Mouse (Mus musculus) hindbrain, embryonic 11.5 days (tissue): ENCODE measurements at regions not wholly inside any gene's neighbourhood (a gene's known extent, or its start where the extent isn't known, plus 50 kb on each side); places are given as distances from the start of the nearest gene placed in this dataset.
"Not testable (repeated sequence)": the region's sequence is repeated elsewhere in the genome, so short reads cannot be mapped to it uniquely, and the experiment has no call there.

Experiments
- ATAC-seq: fragments of 200-750 bp; cut with Nextera tagmentation; 2 replicates; pipeline ENCODE4 v1.8.0; 2017; ENCODE audit warnings: mild to moderate bottlenecking, moderate TSS enrichment, moderate library complexity; ENCODE audit not compliant: low FRiP score
- DNase-seq: peaks from one replicate; pipeline ENCODE4 v3.0.0-alpha.2; 2015; ENCODE audit warnings: low spot score
- H3K27ac ChIP-seq: fragments of 300-500 bp; sonication (generic); 2 replicates; pipeline ENCODE4 v1.5.1; 2014; ENCODE audit warnings: mild to moderate bottlenecking, low read depth, low read length
- H3K27me3 ChIP-seq: fragments of 300-500 bp; sonication (generic); 2 replicates; pipeline ENCODE4 v1.6.1; 2014; ENCODE audit warnings: mild to moderate bottlenecking, low read length, moderate library complexity, mixed read lengths; ENCODE audit not compliant: control insufficient read depth, insufficient read depth
- H3K36me3 ChIP-seq: fragments of 300-500 bp; sonication (generic); 2 replicates; pipeline ENCODE4 v1.6.1; 2014; ENCODE audit warnings: mild to moderate bottlenecking, low read length, moderate library complexity, mixed read lengths; ENCODE audit not compliant: control insufficient read depth, insufficient read depth
- H3K4me1 ChIP-seq: fragments of 300-500 bp; sonication (generic); replicated peaks from 2 replicates; pipeline ENCODE4 v1.6.1; 2014; ENCODE audit warnings: low read length, mixed read lengths; ENCODE audit not compliant: control insufficient read depth, insufficient read depth
- H3K4me2 ChIP-seq: fragments of 300-500 bp; sonication (generic); replicated peaks from 2 replicates; pipeline ENCODE4 v1.6.1; 2014; ENCODE audit warnings: mild to moderate bottlenecking, low read depth, low read length
- H3K4me3 ChIP-seq: fragments of 300-500 bp; sonication (generic); 2 replicates; pipeline ENCODE4 v1.5.1; 2014; ENCODE audit warnings: low read depth, low read length
- H3K9ac ChIP-seq: fragments of 300-500 bp; sonication (generic); 2 replicates; pipeline ENCODE4 v1.6.1; 2014; ENCODE audit warnings: low read depth, low read length
- H3K9me3 ChIP-seq: fragments of 300-500 bp; sonication (generic); 2 replicates; pipeline ENCODE4 v1.6.1; 2016; ENCODE audit warnings: low read length; ENCODE audit not compliant: control insufficient read depth
- WGBS: fragments of 180-500 bp; shearing (Covaris S2); extraction: QIAGEN DNeasy Blood & Tissue Kit; methylation state at CpG from one replicate; pipeline ENCODE4 v1.1.7; 2014; 5-methylcytosine and 5-hydroxymethylcytosine counted together

GRCm38 (mm10) chr8:5523281-5523680, 418.1 kb upstream of the Slc10a2 start:
- ATAC-seq (no peak), DNase-seq (no peak)
- H3K4me1 ChIP-seq: no peaks in the 10 kb centered on the region
- H3K4me3 ChIP-seq: no peak overlapping the region
- H3K4me2 ChIP-seq: no peak overlapping the region
- WGBS: 82% methylated on average over 4 of the region's 4 CpGs
- no peak overlapping the region for H3K27ac ChIP-seq
- H3K9me3 ChIP-seq: no peaks in the 10 kb centered on the region
- no peaks in the 10 kb centered on the region for H3K36me3 ChIP-seq
- no peak overlapping the region for H3K9ac ChIP-seq
- H3K27me3 ChIP-seq: no peaks in the 10 kb centered on the region

GRCm38 (mm10) chr8:5495861-5496260, 390.7 kb upstream of the Slc10a2 start:
- H3K4me3 ChIP-seq: no peak overlapping the region
- no peaks in the 10 kb centered on the region for H3K9me3 ChIP-seq
- ATAC-seq (no peak), DNase-seq (no peak)
- no peaks in the 10 kb centered on the region for H3K27me3 ChIP-seq
- H3K36me3 ChIP-seq: no peaks in the 10 kb centered on the region
- H3K4me2 ChIP-seq: no peak overlapping the region
- H3K4me1 ChIP-seq: no peaks in the 10 kb centered on the region
- H3K9ac ChIP-seq: no peak overlapping the region
- WGBS: 88% methylated on average over 2 of the region's 2 CpGs
- H3K27ac ChIP-seq: no peak overlapping the region

GRCm38 (mm10) chr8:5490491-5490890, 385.3 kb upstream of the Slc10a2 start:
- ATAC-seq (no peak), DNase-seq (no peak)
- no peak overlapping the region for H3K9ac ChIP-seq
- H3K27me3 ChIP-seq: no peaks in the 10 kb centered on the region
- no peak overlapping the region for H3K4me2 ChIP-seq
- 82% methylated on average over 3 of the region's 3 CpGs for WGBS
- H3K9me3 ChIP-seq: no peaks in the 10 kb centered on the region
- H3K27ac ChIP-seq: no peak overlapping the region
- no peaks in the 10 kb centered on the region for H3K4me1 ChIP-seq
- H3K36me3 ChIP-seq: no peaks in the 10 kb centered on the region
- no peak overlapping the region for H3K4me3 ChIP-seq

DNA sequence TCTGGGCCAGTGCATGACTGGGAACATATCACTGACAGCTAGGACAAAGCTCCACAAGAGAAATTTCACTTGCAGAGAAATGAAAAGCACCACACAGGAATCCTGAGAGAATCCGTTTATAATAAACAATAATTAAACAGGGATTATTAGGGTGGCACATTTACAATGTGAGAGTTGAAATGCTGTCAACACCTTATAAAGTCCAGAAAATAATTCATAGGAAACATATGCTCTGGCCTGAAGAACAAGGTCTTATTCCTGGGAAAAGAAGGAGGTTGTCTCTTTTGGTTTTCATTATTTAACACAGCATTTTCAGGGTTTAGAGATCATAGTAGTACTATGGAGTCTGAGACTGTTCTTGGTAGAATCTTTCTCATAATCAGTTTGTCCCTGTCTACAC, 377.8 kb upstream of the Slc10a2 start:
- WGBS: 84% methylated on average over 1 of the region's 1 CpGs
- no peak for ATAC-seq
- no peak overlapping the region for H3K9ac ChIP-seq

DNA sequence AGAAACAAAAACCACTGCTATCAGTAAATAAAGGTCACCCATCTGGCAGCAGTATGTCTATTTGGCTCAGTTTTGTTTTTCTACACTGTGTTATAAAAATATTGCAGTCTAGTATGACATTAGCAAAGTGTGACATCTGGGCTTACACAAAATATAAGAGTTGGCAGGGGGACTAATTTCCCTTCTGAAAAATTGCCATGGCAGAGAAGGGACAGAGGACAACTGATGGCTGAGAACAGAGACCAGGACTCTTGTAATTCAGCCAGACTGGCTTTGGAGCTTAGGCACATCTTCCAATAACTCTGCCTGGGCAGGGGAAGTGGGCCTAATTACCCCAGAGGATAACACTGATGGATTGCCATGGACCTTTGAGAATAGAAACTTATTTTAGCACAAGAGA, 367.8 kb upstream of the Slc10a2 start:
- no peak for DNase-seq
- no peak overlapping the region for H3K4me3 ChIP-seq
- H3K9ac ChIP-seq: no peak overlapping the region
- ATAC-seq: no peak
- H3K27me3 ChIP-seq: no peaks in the 10 kb centered on the region
- H3K4me2 ChIP-seq: no peak overlapping the region
- no peak overlapping the region for H3K27ac ChIP-seq
- no peaks in the 10 kb centered on the region for H3K4me1 ChIP-seq
- no peaks in the 10 kb centered on the region for H3K36me3 ChIP-seq
- no peaks in the 10 kb centered on the region for H3K9me3 ChIP-seq

More for the DNA sequence above, 377.8 kb upstream of the Slc10a2 start:
- Histone ChIP-seq H3K27me3 (no peaks in the 10 kb centered on the region), H3K4me3 (no peak overlapping the region), H3K27ac (no peak overlapping the region), H3K4me2 (no peak overlapping the region), H3K9me3 (no peaks in the 10 kb centered on the region), H3K36me3 (no peaks in the 10 kb centered on the region), H3K4me1 (no peaks in the 10 kb centered on the region)
- DNase-seq: no peak

DNA sequence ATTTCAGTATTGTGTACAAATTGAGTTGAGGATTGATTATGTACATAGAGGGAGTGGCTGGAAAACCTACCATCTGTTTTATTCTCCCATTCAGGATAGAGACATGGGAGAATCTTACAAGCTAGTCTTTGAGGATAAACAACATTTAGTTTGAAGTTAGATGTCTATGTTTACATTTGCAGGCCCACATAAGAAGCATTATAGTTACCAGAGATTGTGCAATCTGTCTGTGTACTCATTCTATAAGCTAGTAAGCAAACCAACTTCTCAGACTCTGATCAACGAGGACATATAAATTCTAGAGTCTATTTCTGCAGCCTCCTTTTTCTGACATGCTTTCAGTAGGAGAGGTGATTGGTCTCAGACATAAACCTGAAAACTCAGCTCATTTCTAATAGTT, 367.4 kb upstream of the Slc10a2 start:
- no peak overlapping the region for H3K4me2 ChIP-seq
- no peak for ATAC-seq
- no peak overlapping the region for H3K27ac ChIP-seq
- H3K36me3 ChIP-seq: no peaks in the 10 kb centered on the region
- H3K27me3 ChIP-seq: no peaks in the 10 kb centered on the region
- H3K9ac ChIP-seq: no peak overlapping the region
- no peak overlapping the region for H3K4me3 ChIP-seq
- no peaks in the 10 kb centered on the region for H3K9me3 ChIP-seq
- H3K4me1 ChIP-seq: no peaks in the 10 kb centered on the region
- 86% methylated on average over 1 of the region's 1 CpGs for WGBS
- no peak for DNase-seq

DNA sequence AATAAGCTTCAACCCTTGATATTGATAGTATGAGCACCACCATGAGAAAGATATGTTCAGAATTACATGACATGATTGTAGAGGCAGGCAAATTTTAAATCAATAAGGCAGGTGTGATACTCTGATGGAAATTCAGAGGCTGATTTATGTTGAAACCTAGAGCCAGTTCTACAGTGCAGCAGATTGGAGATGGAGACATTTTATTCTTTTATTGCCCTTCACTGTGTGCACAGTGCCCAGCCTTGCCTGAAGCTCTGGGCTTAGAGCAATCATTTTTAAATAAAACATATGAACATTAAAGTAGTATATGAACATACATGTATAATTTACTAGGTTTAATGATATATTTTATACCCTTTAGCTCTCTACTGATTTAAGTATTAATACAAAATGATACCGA, 352.5 kb upstream of the Slc10a2 start:
- WGBS: 87% methylated on average over 1 of the region's 1 CpGs
- ATAC-seq (no peak), DNase-seq (no peak)
- Histone ChIP-seq H3K27me3 (no peaks in the 10 kb centered on the region), H3K9me3 (no peaks in the 10 kb centered on the region), H3K27ac (no peak overlapping the region), H3K4me3 (no peak overlapping the region), H3K9ac (no peak overlapping the region), H3K4me1 (no peaks in the 10 kb centered on the region), H3K4me2 (no peak overlapping the region), H3K36me3 (no peaks in the 10 kb centered on the region)

- Histone ChIP-seq H3K9me3 (no peaks in the 10 kb centered on the region), H3K36me3 (no peaks in the 10 kb centered on the region), H3K27ac (no peak overlapping the region), H3K9ac (no peak overlapping the region), H3K4me1 (no peaks in the 10 kb centered on the region), H3K4me3 (no peak overlapping the region), H3K4me2 (no peak overlapping the region), H3K27me3 (no peaks in the 10 kb centered on the region)
- ATAC-seq: no peak
- no peak for DNase-seq
- 93% methylated on average over 4 of the region's 4 CpGs for WGBS
Measured at GRCm38 (mm10) chr8:5453469-5453868, 348.3 kb upstream of the Slc10a2 start.

- H3K9me3 ChIP-seq, H3K4me2 ChIP-seq, H3K36me3 ChIP-seq, H3K27ac ChIP-seq, H3K4me3 ChIP-seq, H3K9ac ChIP-seq, H3K4me1 ChIP-seq, ATAC-seq, H3K27me3 ChIP-seq, DNase-seq: not testable (repeated sequence)
- WGBS: 93% methylated on average over 5 of the region's 5 CpGs
Measured at GRCm38 (mm10) chr8:5442243-5442642, 337.1 kb upstream of the Slc10a2 start.
